Mouse (Mus musculus) forebrain, embryonic 14.5 days (tissue): ENCODE measurements at regions not wholly inside any gene's neighbourhood (a gene's known extent, or its start where the extent isn't known, plus 50 kb on each side); places are given as distances from the start of the nearest gene placed in this dataset.
"Not testable (repeated sequence)": the region's sequence is repeated elsewhere in the genome, so short reads cannot be mapped to it uniquely, and the experiment has no call there.

Source experiments
- ATAC-seq: fragments of 200-750 bp; cut with Nextera tagmentation; 2 replicates; pipeline ENCODE4 v1.8.0; 2017; ENCODE audit warnings: mild to moderate bottlenecking, moderate library complexity
- DNase-seq: peaks from one replicate; pipeline ENCODE4 v3.0.0-alpha.2; 2015; ENCODE audit warnings: low spot score
- H3K27ac ChIP-seq: fragments of 300-500 bp; sonication (generic); 2 replicates; pipeline ENCODE4 v1.5.1; 2014; ENCODE audit warnings: low read depth, mild to moderate bottlenecking, control low read depth, low read length, moderate library complexity
- H3K27me3 ChIP-seq: fragments of 300-500 bp; sonication (generic); replicated peaks from 2 replicates; pipeline ENCODE4 v1.6.1; 2014; ENCODE audit warnings: low read length, control low read depth, mixed read lengths; ENCODE audit not compliant: control insufficient read depth, insufficient read depth
- H3K36me3 ChIP-seq: fragments of 300-500 bp; sonication (generic); 2 replicates; pipeline ENCODE4 v1.6.1; 2014; ENCODE audit warnings: low read length, control low read depth; ENCODE audit not compliant: control insufficient read depth, insufficient read depth
- H3K4me1 ChIP-seq: fragments of 300-500 bp; sonication (generic); 2 replicates; pipeline ENCODE4 v1.6.1; 2014; ENCODE audit warnings: antibody characterized with exemption, low read length, control low read depth; ENCODE audit not compliant: control insufficient read depth, insufficient read depth
- H3K4me2 ChIP-seq: fragments of 300-500 bp; sonication (generic); 2 replicates; pipeline ENCODE4 v1.6.1; 2014; ENCODE audit warnings: mild to moderate bottlenecking, control low read depth, low read length
- H3K4me3 ChIP-seq: fragments of 300-500 bp; sonication (generic); 2 replicates; pipeline ENCODE4 v1.5.1; 2014; ENCODE audit warnings: low read depth, low read length, control low read depth
- H3K9ac ChIP-seq: fragments of 300-500 bp; sonication (generic); 2 replicates; pipeline ENCODE4 v1.6.1; 2014; ENCODE audit warnings: mild to moderate bottlenecking, low read length, control low read depth, moderate library complexity
- H3K9me3 ChIP-seq: fragments of 300-500 bp; sonication (generic); replicated peaks from 2 replicates; pipeline ENCODE4 v1.6.1; 2016; ENCODE audit warnings: low read length, control low read depth, mixed read lengths; ENCODE audit not compliant: control insufficient read depth
- WGBS: fragments of 180-500 bp; shearing (Covaris S2); extraction: QIAGEN DNeasy Blood & Tissue Kit; methylation state at CpG from one replicate; pipeline ENCODE4 v1.1.7; 2014; 5-methylcytosine and 5-hydroxymethylcytosine counted together

DNA sequence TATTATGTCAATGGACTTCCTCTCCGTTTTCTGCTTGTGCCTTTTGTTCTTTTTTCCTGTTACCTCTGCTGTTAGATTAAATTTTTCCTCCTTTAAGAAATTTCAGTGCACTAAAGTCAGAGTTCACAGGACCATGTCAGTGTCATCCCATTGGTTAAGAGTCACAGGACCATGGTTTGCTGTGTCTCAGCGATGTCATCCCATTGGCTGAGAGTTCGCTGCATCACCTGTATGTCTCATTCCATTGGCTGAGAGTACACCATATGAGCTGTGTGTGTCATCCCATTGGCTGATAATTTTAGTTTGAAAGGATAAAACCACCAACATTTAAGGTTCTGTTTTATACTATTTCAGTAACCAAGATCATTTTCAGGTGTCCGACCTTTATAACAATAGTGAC is 50.7 kb upstream of the Jade1 start:
- Histone ChIP-seq H3K27ac (no peak overlapping the region), H3K9ac (no peak overlapping the region), H3K27me3 (no peaks in the 10 kb centered on the region), H3K4me3 (no peak overlapping the region), H3K36me3 (no peaks in the 10 kb centered on the region), H3K4me1 (no peaks in the 10 kb centered on the region), H3K4me2 (no peak overlapping the region), H3K9me3 (no peaks in the 10 kb centered on the region)
- no peak for ATAC-seq
- whole genome bisulfite sequencing: 94% methylated on average over 4 of the region's 4 CpGs
- no peak for DNase-seq

- H3K4me1 ChIP-seq: no peaks in the 10 kb centered on the region
- no peaks in the 10 kb centered on the region for H3K36me3 ChIP-seq
- no peaks in the 10 kb centered on the region for H3K27me3 ChIP-seq
- no peak overlapping the region for H3K4me2 ChIP-seq
- DNase-seq (no peak), ATAC-seq (no peak)
- H3K27ac ChIP-seq: no peak overlapping the region
- H3K9me3 ChIP-seq: no peaks in the 10 kb centered on the region
- H3K9ac ChIP-seq: no peak overlapping the region
- 94% methylated on average over 3 of the region's 3 CpGs for WGBS
- H3K4me3 ChIP-seq: no peak overlapping the region
Observed at GRCm38 (mm10) chr3:41502161-41502560, 53.4 kb upstream of the Jade1 start.

DNA sequence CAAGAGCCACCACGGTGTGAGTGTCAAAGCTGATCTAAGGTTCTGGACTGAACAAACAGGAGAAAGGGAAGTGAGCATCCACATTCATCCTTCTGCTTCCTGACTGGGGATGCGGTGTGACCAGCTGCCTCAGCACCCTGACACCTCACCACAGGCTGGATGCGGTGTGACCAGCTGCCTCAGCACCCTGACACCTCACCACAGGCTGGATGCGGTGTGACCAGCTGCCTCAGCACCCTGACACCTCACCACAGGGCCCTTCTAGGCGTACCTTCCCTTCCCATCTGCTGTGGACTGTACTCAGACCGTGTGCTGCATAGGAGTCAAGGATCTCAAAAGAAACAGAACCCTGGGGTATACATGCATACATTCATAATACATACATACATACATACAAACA is 53.9 kb upstream of the Jade1 start:
- H3K4me2 ChIP-seq, DNase-seq, H3K9ac ChIP-seq, ATAC-seq, H3K4me1 ChIP-seq, H3K27ac ChIP-seq, H3K27me3 ChIP-seq, H3K36me3 ChIP-seq, H3K9me3 ChIP-seq, H3K4me3 ChIP-seq: not testable (repeated sequence)
- 85% methylated on average over 6 of the region's 6 CpGs for WGBS

DNA sequence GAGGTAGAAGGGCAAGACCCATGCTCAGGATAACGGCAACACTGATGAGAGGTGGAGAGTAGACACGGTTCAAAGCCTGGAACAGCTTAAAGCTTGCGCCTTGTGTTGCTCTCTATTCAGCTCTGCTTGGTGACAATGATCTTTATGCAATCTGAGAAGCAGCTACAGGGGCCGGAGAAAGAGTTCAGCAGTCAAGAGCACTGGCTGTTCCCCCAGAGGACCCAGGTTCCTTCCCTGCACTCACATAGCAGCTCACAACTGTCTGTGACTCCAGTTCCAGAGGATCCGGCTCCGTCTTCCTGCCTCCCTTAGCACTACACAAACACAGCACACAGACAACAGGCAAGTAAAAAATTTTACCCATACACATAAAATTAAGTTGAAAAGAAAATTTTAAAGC is 54.4 kb upstream of the Jade1 start:
- no peak overlapping the region for H3K9ac ChIP-seq
- no peaks in the 10 kb centered on the region for H3K36me3 ChIP-seq
- H3K4me3 ChIP-seq: no peak overlapping the region
- no peaks in the 10 kb centered on the region for H3K4me1 ChIP-seq
- no peak for DNase-seq
- no peak overlapping the region for H3K4me2 ChIP-seq
- ATAC-seq: no peak
- H3K9me3 ChIP-seq: no peaks in the 10 kb centered on the region
- H3K27ac ChIP-seq: no peak overlapping the region
- WGBS: 78% methylated on average over 6 of the region's 6 CpGs
- no peaks in the 10 kb centered on the region for H3K27me3 ChIP-seq

- Histone ChIP-seq H3K4me1 (no peaks in the 10 kb centered on the region), H3K27ac (no peak overlapping the region), H3K36me3 (no peaks in the 10 kb centered on the region), H3K4me2 (no peak overlapping the region), H3K9ac (no peak overlapping the region), H3K27me3 (no peaks in the 10 kb centered on the region), H3K9me3 (no peaks in the 10 kb centered on the region), H3K4me3 (no peak overlapping the region)
- WGBS: 91% methylated on average over 2 of the region's 2 CpGs
- DNase-seq (no peak), ATAC-seq (no peak)
Observed at GRCm38 (mm10) chr3:41499680-41500079, 55.9 kb upstream of the Jade1 start.

DNA sequence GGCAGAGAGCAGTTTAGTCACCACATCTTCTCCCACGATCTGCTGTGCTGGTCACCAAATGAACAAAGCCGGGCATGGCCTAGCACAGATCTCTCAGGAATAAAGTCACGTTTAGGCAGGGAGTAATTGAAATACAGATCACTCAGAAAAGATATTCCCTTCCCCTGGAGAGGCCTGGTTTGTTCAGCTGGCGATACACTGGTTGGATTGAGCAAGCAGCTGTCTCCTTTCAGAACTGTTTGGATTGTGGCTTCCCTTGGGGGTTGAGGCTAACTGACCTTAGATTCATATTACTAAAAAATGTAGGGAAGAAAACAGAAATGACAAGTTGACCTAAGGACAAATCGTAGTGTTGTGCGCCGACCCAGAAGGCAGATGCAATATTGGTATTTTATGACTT is 56.7 kb upstream of the Jade1 start:
- WGBS: 92% methylated on average over 7 of the region's 7 CpGs
- ATAC-seq: no peak
- H3K4me1 ChIP-seq: no peaks in the 10 kb centered on the region

DNA sequence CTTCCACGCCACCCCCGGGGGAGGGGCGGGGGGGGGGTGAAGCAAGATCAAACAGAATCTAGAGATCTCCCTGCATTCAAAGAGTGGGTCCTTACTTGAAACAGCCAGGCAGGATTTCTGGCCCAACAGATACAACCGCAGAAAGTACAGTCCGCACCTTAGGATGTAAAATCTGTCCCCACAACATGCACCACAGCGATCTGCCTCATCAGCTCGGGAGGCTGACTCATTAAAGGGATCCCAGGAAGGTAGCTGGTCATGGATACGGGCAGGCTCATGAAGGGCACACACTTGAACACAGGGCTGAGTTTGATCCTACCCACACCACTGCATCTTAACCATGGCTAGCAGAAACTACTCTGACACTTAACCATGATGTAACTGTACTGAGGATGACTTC is 57.8 kb upstream of the Jade1 start:
- H3K4me2 ChIP-seq: no peak overlapping the region
- no peaks in the 10 kb centered on the region for H3K27me3 ChIP-seq
- H3K36me3 ChIP-seq: no peaks in the 10 kb centered on the region
- no peak overlapping the region for H3K27ac ChIP-seq
- no peak for DNase-seq
- no peaks in the 10 kb centered on the region for H3K9me3 ChIP-seq
- no peak for ATAC-seq
- no peak overlapping the region for H3K4me3 ChIP-seq
- no peaks in the 10 kb centered on the region for H3K4me1 ChIP-seq
- no peak overlapping the region for H3K9ac ChIP-seq
- WGBS: 74% methylated on average over 8 of the region's 8 CpGs

More for the DNA sequence above, 56.7 kb upstream of the Jade1 start:
- no peak overlapping the region for H3K4me3 ChIP-seq
- no peak overlapping the region for H3K27ac ChIP-seq
- no peak for DNase-seq
- no peaks in the 10 kb centered on the region for H3K36me3 ChIP-seq
- no peaks in the 10 kb centered on the region for H3K27me3 ChIP-seq
- no peak overlapping the region for H3K9ac ChIP-seq
- H3K4me2 ChIP-seq: no peak overlapping the region
- H3K9me3 ChIP-seq: no peaks in the 10 kb centered on the region

DNA sequence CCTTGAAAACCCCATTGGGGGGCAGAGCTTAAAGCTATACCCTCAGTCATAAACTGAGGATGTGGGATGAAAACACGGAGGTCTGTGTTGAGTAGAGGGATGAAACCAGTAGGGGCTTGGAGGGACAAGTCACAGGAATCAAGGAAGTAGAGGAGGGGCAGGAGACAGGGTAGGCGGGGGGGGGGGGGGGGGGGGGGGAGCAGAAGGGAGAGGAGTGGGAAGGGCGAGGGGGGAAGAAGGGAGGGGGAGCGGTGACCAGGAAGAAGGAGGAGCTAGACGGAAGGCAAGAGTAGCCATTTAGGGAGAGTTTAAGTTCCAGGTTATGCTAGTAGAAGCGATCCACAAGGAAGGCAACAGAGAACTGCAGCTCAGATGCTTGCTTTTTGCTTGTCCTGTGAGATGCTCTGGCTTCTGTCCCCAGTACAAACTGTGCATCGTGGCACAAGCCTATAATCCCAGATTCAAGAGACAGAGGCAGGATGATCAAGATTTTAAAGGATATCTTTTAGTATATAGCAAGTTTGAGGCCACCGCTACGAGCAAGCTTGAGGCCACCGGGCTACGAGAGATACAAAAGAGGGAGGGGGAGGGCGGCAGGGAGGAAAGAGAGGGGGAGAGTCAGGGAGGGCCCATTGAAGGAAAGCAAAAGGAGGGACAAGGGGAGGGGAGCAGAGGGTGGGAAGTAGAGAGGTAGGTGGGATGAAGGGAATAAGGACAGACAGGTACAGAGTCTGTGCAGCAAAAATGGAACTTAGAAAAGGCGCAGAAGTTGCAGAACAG is 58.4 kb upstream of the Jade1 start:
- no peaks in the 10 kb centered on the region for H3K4me1 ChIP-seq
- no peak overlapping the region for H3K9ac ChIP-seq
- no peak for DNase-seq
- H3K27me3 ChIP-seq: no peaks in the 10 kb centered on the region
- ATAC-seq: no peak
- 65% methylated on average over 12 of the region's 13 CpGs for WGBS
- no peak overlapping the region for H3K27ac ChIP-seq
- H3K9me3 ChIP-seq: no peaks in the 10 kb centered on the region
- no peaks in the 10 kb centered on the region for H3K36me3 ChIP-seq
- H3K4me2 ChIP-seq: no peak overlapping the region
- no peak overlapping the region for H3K4me3 ChIP-seq

- H3K36me3 ChIP-seq: no peaks in the 10 kb centered on the region
Observed at GRCm38 (mm10) chr3:41495893-41496292, 59.6 kb upstream of the Jade1 start.

More at GRCm38 (mm10) chr3:41495893-41496292, 59.6 kb upstream of the Jade1 start:
- Histone ChIP-seq H3K4me3 (no peak overlapping the region), H3K9me3 (no peaks in the 10 kb centered on the region), H3K9ac (no peak overlapping the region), H3K27me3 (no peaks in the 10 kb centered on the region), H3K4me2 (no peak overlapping the region), H3K4me1 (no peaks in the 10 kb centered on the region), H3K27ac (no peak overlapping the region)
- 91% methylated on average over 3 of the region's 3 CpGs for WGBS
- no peak for ATAC-seq
- DNase-seq: no peak
